Mouse (Mus musculus) c-Kit-positive CD71-negative TER-119-negative erythroid progenitor cells, embryonic 14.5 days (primary cell): ENCODE data around the gene Prss12.

Experiments used
- DNase-seq: peaks from one replicate; pipeline ENCODE4 v3.0.0-alpha.2; 2013; ENCODE audit warnings: low read depth

The Prss12 gene

GRCm38 (mm10) chr3:123446708-123447537 is at the start of gene Prss12:
Prss12 (plus strand) TSS chr3:123446913.
- no peak for DNase-seq

- no peak for DNase-seq
Measured at GRCm38 (mm10) chr3:123397562-123398481, 48.9 kb upstream of the Prss12 start.

DNA sequence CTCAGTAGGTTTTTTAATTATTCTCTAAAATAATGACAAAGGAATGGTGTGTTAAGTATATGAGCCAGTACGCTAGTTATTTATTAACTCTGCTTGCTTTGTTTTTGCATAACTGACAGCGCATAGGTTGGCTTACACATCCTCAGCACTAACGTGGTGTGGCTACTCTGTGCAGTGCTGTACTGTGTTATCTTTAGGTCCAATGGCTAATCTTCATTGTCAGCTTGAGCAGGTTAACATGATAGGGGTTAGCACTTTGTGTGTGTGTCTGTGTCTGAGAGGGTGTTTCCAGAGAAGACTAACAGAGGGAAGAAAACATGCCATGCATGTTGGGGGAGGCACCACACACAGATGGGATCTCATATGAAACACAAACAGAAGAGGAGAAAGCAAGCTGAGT is 41.8 kb upstream of the Prss12 start:
- no peak for DNase-seq

DNA sequence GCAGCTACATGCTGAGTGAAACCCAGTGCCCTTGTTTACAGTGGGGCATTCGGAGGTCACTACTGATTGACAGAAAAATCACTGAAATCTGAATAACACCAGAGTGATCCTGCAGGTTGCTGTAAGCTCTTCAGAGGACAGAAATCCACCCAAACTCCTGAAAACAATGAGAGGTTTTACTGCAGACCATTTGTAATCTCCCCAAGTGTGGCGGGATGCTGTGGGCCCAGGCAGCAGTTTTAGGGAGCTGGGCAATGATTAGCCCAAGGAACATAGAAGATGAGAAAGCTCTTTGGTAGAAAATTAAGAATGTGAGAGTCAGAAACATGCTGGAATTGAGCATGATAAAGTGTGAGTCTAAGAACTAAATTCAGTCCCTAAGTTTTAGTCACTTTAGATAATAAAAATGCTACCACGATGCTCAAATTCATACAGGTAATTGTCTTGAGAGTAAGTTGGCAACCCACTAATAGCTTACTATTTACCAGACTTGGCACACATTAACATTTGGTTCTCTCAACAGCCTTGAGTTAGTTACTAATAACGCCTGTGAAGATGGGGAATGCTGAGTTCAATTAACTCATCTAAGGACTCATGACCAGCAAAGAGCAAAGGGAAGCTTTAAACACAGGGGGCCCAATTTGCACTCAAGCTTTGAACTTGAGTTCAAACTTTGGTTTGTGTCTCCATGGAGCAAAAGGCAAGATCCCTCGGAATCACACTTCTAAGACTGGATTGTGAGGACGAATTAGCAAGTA is 34.7 kb upstream of the Prss12 start:
- DNase-seq = no peak

GRCm38 (mm10) chr3:123413173-123413572 is 33.5 kb upstream of the Prss12 start:
- no peak for DNase-seq

DNA sequence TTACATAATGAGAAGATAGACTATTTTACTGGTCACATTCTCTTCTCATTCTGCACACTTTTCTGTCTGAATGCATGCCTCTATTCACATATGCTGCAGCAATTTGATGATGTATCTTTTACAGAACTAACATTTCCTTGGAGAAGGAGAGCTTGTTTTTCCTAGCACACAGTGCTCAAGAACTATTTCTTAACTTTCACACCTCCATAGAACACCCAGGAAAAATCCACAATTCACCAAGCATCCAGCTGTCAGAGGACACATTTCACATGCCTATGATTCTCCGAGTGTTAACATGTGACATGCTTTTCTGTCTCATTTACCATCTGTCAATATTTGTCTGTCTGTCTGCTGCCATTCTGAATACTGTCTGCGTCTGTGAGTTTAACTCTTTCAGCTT is 21.1 kb upstream of the Prss12 start:
- no peak for DNase-seq

DNA sequence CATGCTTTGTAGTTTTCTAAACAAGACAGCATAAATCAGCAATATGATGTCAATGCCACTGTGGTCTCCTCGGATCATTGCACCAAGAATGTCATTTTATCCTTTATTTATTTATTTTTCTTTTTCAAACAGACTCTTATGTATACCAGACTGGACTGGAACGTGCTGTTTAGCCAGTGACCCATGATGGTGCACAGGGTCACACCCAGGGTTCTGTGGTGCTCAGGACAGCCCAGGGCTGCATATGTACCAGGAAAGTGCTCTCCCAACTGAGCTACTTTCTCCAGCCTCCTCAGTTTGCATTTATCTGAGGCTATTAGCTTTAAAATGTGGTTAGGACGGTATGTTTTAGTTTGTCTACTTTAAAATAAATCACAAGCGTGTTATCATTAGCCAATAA is 18.7 kb upstream of the Prss12 start:
- no peak for DNase-seq

DNA sequence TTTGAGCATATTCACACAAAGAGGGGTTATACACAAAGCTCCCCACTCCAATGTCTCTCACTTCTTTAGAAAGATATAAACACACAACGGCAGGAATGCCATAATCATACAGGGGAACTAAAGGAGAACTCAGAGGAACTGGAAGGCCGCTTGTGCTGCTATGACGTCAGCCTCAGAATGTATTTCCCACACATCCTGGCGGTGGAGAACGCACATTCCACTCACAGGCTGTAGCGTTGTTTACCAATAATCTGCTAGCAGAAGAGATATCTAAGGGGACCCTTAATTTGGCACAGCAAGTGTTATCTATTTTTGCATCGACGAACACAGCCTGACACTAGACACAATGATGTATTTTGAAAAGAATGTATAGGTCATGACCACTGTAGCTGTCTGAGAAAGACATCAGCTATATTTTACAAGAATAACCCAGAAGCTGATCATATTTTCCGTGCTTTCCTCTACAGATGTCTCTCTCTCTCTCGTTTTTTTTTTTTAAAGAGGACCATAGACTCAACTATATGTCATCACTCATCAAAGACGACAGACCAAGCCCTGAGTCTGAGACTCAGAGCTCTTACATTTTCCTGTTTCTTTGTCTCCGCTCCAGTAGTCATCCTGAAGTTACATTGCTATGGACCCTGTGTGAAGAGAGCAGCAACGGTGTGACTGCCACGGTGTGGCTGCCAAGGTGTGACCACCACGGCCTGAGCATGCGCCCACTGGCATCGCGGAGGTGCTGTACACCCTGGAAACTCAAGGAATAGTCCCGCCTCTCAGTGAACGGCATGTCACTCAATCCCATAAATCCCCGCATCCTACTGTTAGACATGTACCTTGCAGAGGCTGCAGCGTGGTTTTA is 16.9 kb upstream of the Prss12 start:
- no peak for DNase-seq

DNA sequence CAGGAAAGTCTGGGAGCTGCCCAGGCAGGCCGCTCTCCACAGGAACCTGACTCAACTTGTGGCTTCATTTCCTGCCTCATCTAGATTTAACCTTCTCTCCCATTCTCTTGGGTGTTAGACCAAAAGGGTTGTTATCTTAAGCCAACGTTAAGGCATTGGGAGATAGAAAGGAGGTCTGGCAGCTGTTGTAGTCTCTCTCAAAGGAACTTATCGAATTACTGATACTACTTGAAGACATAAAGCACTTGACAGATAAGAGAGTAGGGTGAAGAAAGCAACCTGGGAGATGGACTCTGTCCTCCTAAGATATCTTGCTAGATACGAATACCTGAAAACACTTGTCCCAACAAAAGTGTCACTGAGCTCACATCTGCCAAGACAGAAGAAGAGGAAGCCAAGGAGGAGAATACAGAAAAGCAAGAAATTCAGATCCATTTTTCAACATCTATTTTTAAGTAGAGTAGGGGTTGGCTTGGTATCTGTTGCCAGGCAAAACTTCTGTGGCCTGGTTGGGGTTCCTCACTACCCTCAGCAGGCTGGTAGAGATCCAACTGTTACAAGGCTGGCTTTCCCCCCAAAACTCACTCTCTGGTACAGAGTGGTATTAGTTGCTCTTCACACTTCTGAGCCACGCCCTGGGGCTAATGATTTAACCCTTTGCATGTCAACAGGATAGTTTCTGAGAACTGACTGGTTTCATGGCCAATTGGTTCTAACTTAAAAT is 14.6 kb upstream of the Prss12 start:
- no peak for DNase-seq

- no peak for DNase-seq
Measured at GRCm38 (mm10) chr3:123433362-123433761, 13.4 kb upstream of the Prss12 start.

DNA sequence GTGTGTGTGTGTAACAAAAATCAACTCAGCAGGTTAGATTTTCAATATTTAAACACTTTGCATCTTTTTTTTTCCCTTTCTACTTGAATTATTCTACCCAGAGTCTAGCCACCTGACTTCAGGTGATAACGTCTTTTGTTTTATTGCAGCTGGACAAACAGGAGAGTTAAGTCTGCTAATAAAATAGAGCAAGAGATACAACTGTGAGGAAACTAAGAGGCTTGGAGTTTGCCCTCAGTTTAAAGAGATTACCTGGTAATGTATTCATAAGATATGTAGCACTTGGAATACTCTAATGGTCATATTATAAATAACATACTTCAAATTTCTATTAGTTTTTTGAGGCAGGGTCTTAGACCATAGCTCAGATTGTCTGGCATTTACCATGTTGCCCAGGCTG is 9.1 kb upstream of the Prss12 start:
- no peak for DNase-seq

GRCm38 (mm10) chr3:123440490-123440889 is 6.2 kb upstream of the Prss12 start:
- DNase-seq = peak; percentile 18

- no peak for DNase-seq
Measured at GRCm38 (mm10) chr3:123444466-123444865, 2.2 kb upstream of the Prss12 start.

GRCm38 (mm10) chr3:123447538-123448059 is 886 bp downstream of the Prss12 start:
- no peak for DNase-seq

DNA sequence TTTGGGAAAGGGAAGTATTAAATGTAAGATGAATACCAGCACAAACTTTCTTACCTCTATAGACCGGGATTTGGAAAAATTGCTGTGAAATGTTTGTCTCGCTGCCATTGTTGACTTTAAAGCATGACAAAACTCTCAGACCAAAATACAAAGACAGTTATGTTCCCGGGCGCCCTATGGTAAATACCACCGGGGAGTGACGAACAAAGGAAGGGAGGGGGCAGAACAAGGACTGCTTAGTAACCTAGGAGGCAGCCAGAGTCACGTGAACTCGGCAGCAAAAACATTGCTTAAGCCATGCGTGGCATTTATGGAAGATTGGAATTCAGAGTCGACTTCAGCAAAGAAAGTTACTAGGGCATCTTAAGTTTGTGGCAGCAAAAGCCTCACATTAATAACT is 1.4 kb downstream of the Prss12 start:
- DNase-seq = no peak

- no peak for DNase-seq
Measured at GRCm38 (mm10) chr3:123450107-123450506, 3.4 kb downstream of the Prss12 start.

- DNase-seq = no peak
Measured at GRCm38 (mm10) chr3:123452904-123453303, 6.2 kb downstream of the Prss12 start.

GRCm38 (mm10) chr3:123459492-123459891 is 12.8 kb downstream of the Prss12 start:
- DNase-seq = no peak

DNA sequence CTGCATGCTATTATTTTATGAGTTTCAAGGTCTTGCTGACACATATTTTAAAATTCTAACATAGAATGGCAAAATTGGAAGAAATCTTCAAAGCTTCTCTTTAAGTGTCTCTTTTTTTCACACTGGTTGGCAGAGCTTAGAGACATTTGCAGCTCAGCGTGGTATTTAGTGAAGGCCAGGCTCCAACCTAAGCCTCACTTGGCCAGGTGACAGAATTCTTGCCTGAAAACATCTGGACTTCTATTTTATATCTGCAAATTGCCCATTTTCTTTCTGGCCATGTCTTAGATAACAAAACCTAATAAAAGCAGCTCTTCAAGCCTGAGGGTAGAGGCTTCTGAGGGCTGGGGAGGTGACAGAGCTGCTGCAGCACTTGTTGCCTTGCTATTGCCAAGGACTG is 13.7 kb downstream of the Prss12 start:
- DNase-seq = no peak

GRCm38 (mm10) chr3:123462264-123462663 is 15.6 kb downstream of the Prss12 start:
- no peak for DNase-seq
